Mouse (Mus musculus): Measurements from ENCODE around the gene Slc19a3. TPM values are rescaled to one million over a fixed set of nuclear protein-coding genes. Genes with fewer than 3 reads are reported as not detected.
A peak's percentile ranks its signal among the peaks of the same experiment; 100 is the strongest.

Gene Slc19a3
- total RNA-seq (2021) = 1 to 10 TPM; 1.8 to 1.9 TPM
- long read RNA-seq, partial matches to known transcripts = 0 of 1 reads
- long read RNA-seq, other reads (novel, unspliced or antisense) = 0 of 1 reads

- DNase-seq (ENCODE audit: low spot score in 2 of 2) = peak; percentile 28 to 63
Measured at GRCm38 (mm10) chr1:83038109-83038672, at the start of gene Slc19a3. Slc19a3 (minus strand) TSS chr1:83038448.

- DNase-seq (ENCODE audit: low spot score in 2 of 2) = no peak
Measured at GRCm38 (mm10) chr1:83084790-83085189, 46.5 kb upstream of the Slc19a3 start.

GRCm38 (mm10) chr1:83077016-83077415 is 38.8 kb upstream of the Slc19a3 start:
- peak in 1 of 2 experiments; percentile 4 for DNase-seq (ENCODE audit: low spot score in 2 of 2)

- peak; percentile 6 to 46 for DNase-seq (ENCODE audit: low spot score in 2 of 2)
Measured at GRCm38 (mm10) chr1:83076190-83076917, 38.1 kb upstream of the Slc19a3 start.

GRCm38 (mm10) chr1:83075526-83076189 is 37.4 kb upstream of the Slc19a3 start:
- DNase-seq (ENCODE audit: low spot score in 2 of 2) = no peak

- peak; percentile 7 to 9 for DNase-seq (ENCODE audit: low spot score in 2 of 2)
Measured at GRCm38 (mm10) chr1:83067205-83067604, 29.0 kb upstream of the Slc19a3 start.

- DNase-seq (ENCODE audit: low spot score in 2 of 2) = no peak
Measured at GRCm38 (mm10) chr1:83066577-83066976, 28.3 kb upstream of the Slc19a3 start.

GRCm38 (mm10) chr1:83064851-83065250 is 26.6 kb upstream of the Slc19a3 start:
- peak in 1 of 2 experiments; percentile 35 for DNase-seq (ENCODE audit: low spot score in 2 of 2)

GRCm38 (mm10) chr1:83060643-83061042 is 22.4 kb upstream of the Slc19a3 start, which contains the start of gene Krtap28-13:
Krtap28-13 (plus strand) TSS chr1:83060930.
- no peak for DNase-seq (ENCODE audit: low spot score in 2 of 2)

- DNase-seq (ENCODE audit: low spot score in 2 of 2) = no peak
Measured at GRCm38 (mm10) chr1:83059278-83059677, 21.0 kb upstream of the Slc19a3 start, which contains the start of gene A030005K14Rik. A030005K14Rik (minus strand) TSS chr1:83059378.

GRCm38 (mm10) chr1:83058481-83058880 is 20.2 kb upstream of the Slc19a3 start:
- no peak for DNase-seq (ENCODE audit: low spot score in 2 of 2)

- no peak for DNase-seq (ENCODE audit: low spot score in 2 of 2)
Measured at GRCm38 (mm10) chr1:83044882-83045427, 6.7 kb upstream of the Slc19a3 start, which contains the start of gene Gm47969. Gm47969 (plus strand) TSS chr1:83044932.

GRCm38 (mm10) chr1:83042380-83042779 is 4.1 kb upstream of the Slc19a3 start, which contains the start of gene Krtap28-10:
Krtap28-10 (minus strand) TSS chr1:83042480.
- no peak for DNase-seq (ENCODE audit: low spot score in 2 of 2)

GRCm38 (mm10) chr1:83039080-83039479 is 832 bp upstream of the Slc19a3 start:
- no peak for DNase-seq (ENCODE audit: low spot score in 2 of 2)

GRCm38 (mm10) chr1:83036892-83037667 is 1.2 kb downstream of the Slc19a3 start:
- no peak for DNase-seq (ENCODE audit: low spot score in 2 of 2)

- no peak for DNase-seq (ENCODE audit: low spot score in 2 of 2)
Measured at GRCm38 (mm10) chr1:83034509-83034908, 3.7 kb downstream of the Slc19a3 start.

- no peak for DNase-seq (ENCODE audit: low spot score in 2 of 2)
Measured at GRCm38 (mm10) chr1:83032508-83032907, 5.7 kb downstream of the Slc19a3 start.

GRCm38 (mm10) chr1:83031950-83032349 is 6.3 kb downstream of the Slc19a3 start:
- DNase-seq (ENCODE audit: low spot score in 2 of 2) = no peak

GRCm38 (mm10) chr1:83016556-83016955 is 21.7 kb downstream of the Slc19a3 start:
- no peak for DNase-seq (ENCODE audit: low spot score in 2 of 2)

- no peak for DNase-seq (ENCODE audit: low spot score in 2 of 2)
Measured at GRCm38 (mm10) chr1:83015329-83015879, 22.8 kb downstream of the Slc19a3 start.

Measured in layer of hippocampus, adult 18-20 months (tissue).